Mouse (Mus musculus): Measurements from ENCODE around the gene Armc8.
"Not testable (repeated sequence)": the region's sequence is repeated elsewhere in the genome, so short reads cannot be mapped to it uniquely, and the experiment has no call there.

Gene Armc8

GRCm38 (mm10) chr9:99568347-99569070 is at the start of gene Armc8:
TSS of gene Armc8 (minus strand) at chr9:99568899.
- in situ Hi-C loops (cut with MboI; ENCODE audit: low sequenced_read_pairs): no loop called here

GRCm38 (mm10) chr9:99612202-99612601 is 43.5 kb upstream of the Armc8 start, which contains the start of gene A4gnt:
TSS of gene A4gnt (plus strand) at chr9:99612502.
- in situ Hi-C loops (cut with MboI; ENCODE audit: low sequenced_read_pairs): no loop called here

GRCm38 (mm10) chr9:99603566-99603965 is 34.9 kb upstream of the Armc8 start:
- in situ Hi-C loops (cut with MboI; ENCODE audit: low sequenced_read_pairs): no loop called here

- in situ Hi-C loops (cut with MboI; ENCODE audit: low sequenced_read_pairs): not testable (repeated sequence)
Observed at GRCm38 (mm10) chr9:99599127-99599526, 30.4 kb upstream of the Armc8 start.

- in situ Hi-C loops (cut with MboI; ENCODE audit: low sequenced_read_pairs): no loop called here
Observed at GRCm38 (mm10) chr9:99591144-99591543, 22.4 kb upstream of the Armc8 start.

- in situ Hi-C loops (cut with MboI; ENCODE audit: low sequenced_read_pairs): no loop called here
Observed at GRCm38 (mm10) chr9:99587505-99588202, 19.0 kb upstream of the Armc8 start.

- in situ Hi-C loops (cut with MboI; ENCODE audit: low sequenced_read_pairs): no loop called here
Observed at GRCm38 (mm10) chr9:99580655-99581054, 12.0 kb upstream of the Armc8 start.

GRCm38 (mm10) chr9:99575677-99576480 is 7.2 kb upstream of the Armc8 start, which contains the start of gene Dbr1:
TSS of gene Dbr1 (plus strand) at chr9:99575799.
- in situ Hi-C loops (cut with MboI; ENCODE audit: low sequenced_read_pairs): loop anchor here (10.0 kb wide), 1 partner anchor 111 kb away; no protein-coding TSS in a partner anchor

- in situ Hi-C loops (cut with MboI; ENCODE audit: low sequenced_read_pairs): no loop called here
Observed at GRCm38 (mm10) chr9:99569071-99569397, 335 bp upstream of the Armc8 start.

GRCm38 (mm10) chr9:99568023-99568346 is 714 bp downstream of the Armc8 start:
- in situ Hi-C loops (cut with MboI; ENCODE audit: low sequenced_read_pairs): no loop called here

- in situ Hi-C loops (cut with MboI; ENCODE audit: low sequenced_read_pairs): no loop called here
Observed at GRCm38 (mm10) chr9:99563714-99564113, 5.0 kb downstream of the Armc8 start.

- in situ Hi-C loops (cut with MboI; ENCODE audit: low sequenced_read_pairs): no loop called here
Observed at GRCm38 (mm10) chr9:99560389-99560788, 8.3 kb downstream of the Armc8 start.

GRCm38 (mm10) chr9:99559557-99559904 is 9.2 kb downstream of the Armc8 start:
- in situ Hi-C loops (cut with MboI; ENCODE audit: low sequenced_read_pairs): no loop called here

GRCm38 (mm10) chr9:99558824-99559556 is 9.7 kb downstream of the Armc8 start:
- in situ Hi-C loops (cut with MboI; ENCODE audit: low sequenced_read_pairs): no loop called here

- in situ Hi-C loops (cut with MboI; ENCODE audit: low sequenced_read_pairs): no loop called here
Observed at GRCm38 (mm10) chr9:99557580-99558300, 11.0 kb downstream of the Armc8 start.

- in situ Hi-C loops (cut with MboI; ENCODE audit: low sequenced_read_pairs): no loop called here
Observed at GRCm38 (mm10) chr9:99555253-99555652, 13.4 kb downstream of the Armc8 start.

- in situ Hi-C loops (cut with MboI; ENCODE audit: low sequenced_read_pairs): no loop called here
Observed at GRCm38 (mm10) chr9:99554052-99554451, 14.6 kb downstream of the Armc8 start.

GRCm38 (mm10) chr9:99553049-99553448 is 15.7 kb downstream of the Armc8 start:
- in situ Hi-C loops (cut with MboI; ENCODE audit: low sequenced_read_pairs): no loop called here

- in situ Hi-C loops (cut with MboI; ENCODE audit: low sequenced_read_pairs): no loop called here
Observed at GRCm38 (mm10) chr9:99552068-99552467, 16.6 kb downstream of the Armc8 start.

- in situ Hi-C loops (cut with MboI; ENCODE audit: low sequenced_read_pairs): no loop called here
Observed at GRCm38 (mm10) chr9:99546259-99546658, 22.4 kb downstream of the Armc8 start.

All from CH12F3 (cell line).